Mouse (Mus musculus): Measurements from ENCODE around the gene Exd1. TPM values are rescaled to one million over a fixed set of nuclear protein-coding genes. Genes with fewer than 3 reads are reported as not detected.
A peak's percentile ranks its signal among the peaks of the same experiment; 100 is the strongest.

Gene Exd1
- polyA plus RNA-seq, 1 experiment from 2014 or later = 0.14 TPM

GRCm38 (mm10) chr2:119558737-119559340, 11.4 kb upstream of the Exd1 start:
- Histone ChIP-seq H3K9me3 (ENCODE audit: control insufficient read depth, low read length) (no peaks in the 10 kb centered on the region), H3K27ac (replicated peaks in 1 of 2; ENCODE audit: control insufficient read depth in 1 of 2, insufficient read depth in 1 of 2, low read depth in 2 of 2, low read length in 2 of 2) (no peak overlapping the region), H3K4me2 (ENCODE audit: low read length) (no peak overlapping the region), H3K4me3 (ENCODE audit: control insufficient read depth in 1 of 2, insufficient read depth in 1 of 2, low read depth in 1 of 2, low read length in 2 of 2) (no peak overlapping the region), H3K9ac (ENCODE audit: low read length) (no peak overlapping the region), H3K36me3 (ENCODE audit: control insufficient read depth, insufficient read depth, low read length) (peaks cover 19% of the 10 kb centered on the region), H3K27me3 (ENCODE audit: control insufficient read depth, insufficient read depth, low read length) (no peaks in the 10 kb centered on the region), H3K4me1 (ENCODE audit: control insufficient read depth in 2 of 2, insufficient read depth in 2 of 2, low read length in 2 of 2) (no peaks in the 10 kb centered on the region)
- 76% methylated on average over 7 of the region's 7 CpGs for WGBS
- ATAC-seq (ENCODE audit: insufficient number of reproducible peaks, insufficient read depth, low FRiP score, low read depth) = no peak

GRCm38 (mm10) chr2:119558039-119558438, 10.6 kb upstream of the Exd1 start:
- no peaks in the 10 kb centered on the region for H3K27me3 ChIP-seq (ENCODE audit: control insufficient read depth, insufficient read depth, low read length)
- WGBS = 88% methylated on average over 3 of the region's 3 CpGs
- no peak for ATAC-seq (ENCODE audit: insufficient number of reproducible peaks, insufficient read depth, low FRiP score, low read depth)

GRCm38 (mm10) chr2:119549678-119550077, 2.3 kb upstream of the Exd1 start:
- Histone ChIP-seq H3K4me3 (ENCODE audit: control insufficient read depth in 1 of 2, insufficient read depth in 1 of 2, low read depth in 1 of 2, low read length in 2 of 2) (no peak overlapping the region), H3K27me3 (ENCODE audit: control insufficient read depth, insufficient read depth, low read length) (no peaks in the 10 kb centered on the region), H3K36me3 (ENCODE audit: control insufficient read depth, insufficient read depth, low read length) (no peaks in the 10 kb centered on the region), H3K27ac (replicated peaks in 1 of 2; ENCODE audit: control insufficient read depth in 1 of 2, insufficient read depth in 1 of 2, low read depth in 2 of 2, low read length in 2 of 2) (no peak overlapping the region), H3K9me3 (ENCODE audit: control insufficient read depth, low read length) (no peaks in the 10 kb centered on the region), H3K4me2 (ENCODE audit: low read length) (no peak overlapping the region), H3K4me1 (ENCODE audit: control insufficient read depth in 2 of 2, insufficient read depth in 2 of 2, low read length in 2 of 2) (peaks cover 0 to 7% of the 10 kb centered on the region in 2 experiments; a peak in 1 of 4 replicates), H3K9ac (ENCODE audit: low read length) (no peak overlapping the region)
- WGBS = 78% methylated on average over 2 of the region's 2 CpGs
- ATAC-seq (ENCODE audit: insufficient number of reproducible peaks, insufficient read depth, low FRiP score, low read depth) = no peak

More at GRCm38 (mm10) chr2:119558039-119558438, 10.6 kb upstream of the Exd1 start:
- H3K4me1 ChIP-seq (ENCODE audit: control insufficient read depth in 2 of 2, insufficient read depth in 2 of 2, low read length in 2 of 2) = no peaks in the 10 kb centered on the region
- H3K27ac ChIP-seq (replicated peaks in 1 of 2; ENCODE audit: control insufficient read depth in 1 of 2, insufficient read depth in 1 of 2, low read depth in 2 of 2, low read length in 2 of 2) = no peak overlapping the region
- H3K9ac ChIP-seq (ENCODE audit: low read length) = no peak overlapping the region
- H3K4me2 ChIP-seq (ENCODE audit: low read length) = no peak overlapping the region
- H3K4me3 ChIP-seq (ENCODE audit: control insufficient read depth in 1 of 2, insufficient read depth in 1 of 2, low read depth in 1 of 2, low read length in 2 of 2) = no peak overlapping the region
- H3K36me3 ChIP-seq (ENCODE audit: control insufficient read depth, insufficient read depth, low read length) = 0 out of 2 replicates have a peak, but pooled peaks cover 14% of the 10 kb centered on the region
- H3K9me3 ChIP-seq (ENCODE audit: control insufficient read depth, low read length) = no peaks in the 10 kb centered on the region

- Histone ChIP-seq H3K9ac (ENCODE audit: low read length) (peak overlapping the region; percentile 87), H3K27ac (replicated peaks in 1 of 2; ENCODE audit: control insufficient read depth in 1 of 2, insufficient read depth in 1 of 2, low read depth in 2 of 2, low read length in 2 of 2) (no peak overlapping the region), H3K27me3 (ENCODE audit: control insufficient read depth, insufficient read depth, low read length) (no peaks in the 10 kb centered on the region), H3K36me3 (ENCODE audit: control insufficient read depth, insufficient read depth, low read length) (no peaks in the 10 kb centered on the region), H3K9me3 (ENCODE audit: control insufficient read depth, low read length) (no peaks in the 10 kb centered on the region), H3K4me1 (ENCODE audit: control insufficient read depth in 2 of 2, insufficient read depth in 2 of 2, low read length in 2 of 2) (peaks cover 0 to 7% of the 10 kb centered on the region in 2 experiments; a peak in 1 of 4 replicates), H3K4me2 (ENCODE audit: low read length) (peak overlapping the region; percentile 78), H3K4me3 (ENCODE audit: control insufficient read depth in 1 of 2, insufficient read depth in 1 of 2, low read depth in 1 of 2, low read length in 2 of 2) (peak overlapping the region in 1 of 2 experiments; percentile 82; a peak in 1 of 4 replicates)
- ATAC-seq (ENCODE audit: insufficient number of reproducible peaks, insufficient read depth, low FRiP score, low read depth) = no peak
- WGBS = 63% methylated on average over 5 of the region's 5 CpGs
These were observed 1.3 kb upstream of the Exd1 start for GRCm38 (mm10) chr2:119548691-119549090.

- Histone ChIP-seq H3K27ac (replicated peaks in 1 of 2; ENCODE audit: control insufficient read depth in 1 of 2, insufficient read depth in 1 of 2, low read depth in 2 of 2, low read length in 2 of 2) (no peak overlapping the region), H3K36me3 (ENCODE audit: control insufficient read depth, insufficient read depth, low read length) (no peaks in the 10 kb centered on the region), H3K4me3 (ENCODE audit: control insufficient read depth in 1 of 2, insufficient read depth in 1 of 2, low read depth in 1 of 2, low read length in 2 of 2) (peak overlapping the region; percentile 73 to 82; a peak in 3 of 4 replicates), H3K9ac (ENCODE audit: low read length) (peak overlapping the region; percentile 87), H3K4me2 (ENCODE audit: low read length) (peak overlapping the region; percentile 78), H3K27me3 (ENCODE audit: control insufficient read depth, insufficient read depth, low read length) (no peaks in the 10 kb centered on the region), H3K9me3 (ENCODE audit: control insufficient read depth, low read length) (no peaks in the 10 kb centered on the region), H3K4me1 (ENCODE audit: control insufficient read depth in 2 of 2, insufficient read depth in 2 of 2, low read length in 2 of 2) (peaks cover 0 to 7% of the 10 kb centered on the region in 2 experiments; a peak in 1 of 4 replicates)
- WGBS = 4% methylated on average over 3 of the region's 3 CpGs
- ATAC-seq (ENCODE audit: insufficient number of reproducible peaks, insufficient read depth, low FRiP score, low read depth) = no peak
These were observed 889 bp upstream of the Exd1 start for GRCm38 (mm10) chr2:119548371-119548660.

GRCm38 (mm10) chr2:119546848-119547521, 442 bp downstream of the Exd1 start:
- ATAC-seq (ENCODE audit: insufficient number of reproducible peaks, insufficient read depth, low FRiP score, low read depth) = peak; percentile 63
- H3K4me1 ChIP-seq (ENCODE audit: control insufficient read depth in 2 of 2, insufficient read depth in 2 of 2, low read length in 2 of 2) = peaks cover 0 to 7% of the 10 kb centered on the region in 2 experiments; a peak in 1 of 4 replicates
- no peaks in the 10 kb centered on the region for H3K27me3 ChIP-seq (ENCODE audit: control insufficient read depth, insufficient read depth, low read length)
- WGBS = under 1% methylated on average over 30 of the region's 30 CpGs
- H3K9me3 ChIP-seq (ENCODE audit: control insufficient read depth, low read length) = no peaks in the 10 kb centered on the region
- peak overlapping the region; percentile 66 for H3K9ac ChIP-seq (ENCODE audit: low read length)
- H3K36me3 ChIP-seq (ENCODE audit: control insufficient read depth, insufficient read depth, low read length) = no peaks in the 10 kb centered on the region
- peak overlapping the region; percentile 67 to 68 for H3K27ac ChIP-seq (replicated peaks in 1 of 2; ENCODE audit: control insufficient read depth in 1 of 2, insufficient read depth in 1 of 2, low read depth in 2 of 2, low read length in 2 of 2)
- peak overlapping the region; percentile 55 to 82 for H3K4me3 ChIP-seq (ENCODE audit: control insufficient read depth in 1 of 2, insufficient read depth in 1 of 2, low read depth in 1 of 2, low read length in 2 of 2)
- H3K4me2 ChIP-seq (ENCODE audit: low read length) = peak overlapping the region; percentile 78

GRCm38 (mm10) chr2:119543656-119544055, 3.8 kb downstream of the Exd1 start:
- ATAC-seq (ENCODE audit: insufficient number of reproducible peaks, insufficient read depth, low FRiP score, low read depth) = no peak
- H3K27me3 ChIP-seq (ENCODE audit: control insufficient read depth, insufficient read depth, low read length) = no peaks in the 10 kb centered on the region
- peaks cover 0 to 3% of the 10 kb centered on the region in 2 experiments; a peak in 1 of 4 replicates for H3K4me1 ChIP-seq (ENCODE audit: control insufficient read depth in 2 of 2, insufficient read depth in 2 of 2, low read length in 2 of 2)
- no peaks in the 10 kb centered on the region for H3K9me3 ChIP-seq (ENCODE audit: control insufficient read depth, low read length)
- no peaks in the 10 kb centered on the region for H3K36me3 ChIP-seq (ENCODE audit: control insufficient read depth, insufficient read depth, low read length)
- H3K4me2 ChIP-seq (ENCODE audit: low read length) = no peak overlapping the region
- WGBS = 72% methylated on average over 2 of the region's 2 CpGs
- H3K9ac ChIP-seq (ENCODE audit: low read length) = no peak overlapping the region
- H3K4me3 ChIP-seq (ENCODE audit: control insufficient read depth in 1 of 2, insufficient read depth in 1 of 2, low read depth in 1 of 2, low read length in 2 of 2) = no peak overlapping the region
- no peak overlapping the region for H3K27ac ChIP-seq (replicated peaks in 1 of 2; ENCODE audit: control insufficient read depth in 1 of 2, insufficient read depth in 1 of 2, low read depth in 2 of 2, low read length in 2 of 2)

Measured in heart, embryonic 14.5 days (tissue).